Mouse (Mus musculus): ENCODE measurements around the gene Spam1.

Gene Spam1

DNA sequence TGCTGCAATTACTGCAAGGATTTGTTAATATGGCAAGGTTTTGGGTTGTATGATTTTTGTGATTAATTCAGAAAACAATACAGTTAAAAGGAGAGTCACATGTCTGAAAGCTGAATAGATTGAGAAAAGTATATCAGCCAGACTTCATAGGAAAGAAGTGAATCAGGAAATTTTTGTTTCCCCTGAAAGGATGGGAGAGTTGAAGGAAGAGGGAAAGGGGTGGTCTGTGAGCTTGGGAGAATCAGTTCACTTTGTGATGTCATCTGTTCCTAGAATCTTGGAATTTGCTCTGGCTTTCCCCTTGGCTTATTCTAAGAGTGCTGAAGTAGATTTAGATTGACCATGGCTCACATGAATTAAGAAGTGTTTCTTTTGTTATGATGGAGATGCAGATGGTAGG is at the start of gene Spam1:
Gene Spam1 (plus strand): TSS at position 301 of the 400 bp plus-strand sequence.
- no peak for DNase-seq

DNA sequence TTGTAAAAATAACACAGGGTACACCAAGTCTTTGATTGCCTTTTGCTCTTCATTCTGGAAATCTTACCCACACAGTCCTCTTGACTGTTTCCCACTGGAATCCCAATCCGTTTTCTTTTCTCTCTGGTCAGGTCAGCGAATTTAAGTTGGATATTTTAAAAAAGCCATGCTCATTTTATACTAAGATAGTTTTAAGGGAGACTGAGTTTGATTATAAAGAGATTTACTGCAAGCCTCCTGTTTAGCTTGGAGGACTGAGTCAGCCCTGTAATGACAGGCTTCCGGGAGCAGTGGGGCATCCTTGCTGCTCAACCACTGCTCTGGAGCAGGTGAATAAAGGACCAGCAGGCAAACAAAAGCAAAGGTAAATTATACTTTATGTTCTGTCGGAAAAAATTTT is 43.0 kb upstream of the Spam1 start, which contains the start of gene Hyal4:
Gene Hyal4 (plus strand): TSS at position 301 of the 400 bp plus-strand sequence.
- no peak for DNase-seq

DNA sequence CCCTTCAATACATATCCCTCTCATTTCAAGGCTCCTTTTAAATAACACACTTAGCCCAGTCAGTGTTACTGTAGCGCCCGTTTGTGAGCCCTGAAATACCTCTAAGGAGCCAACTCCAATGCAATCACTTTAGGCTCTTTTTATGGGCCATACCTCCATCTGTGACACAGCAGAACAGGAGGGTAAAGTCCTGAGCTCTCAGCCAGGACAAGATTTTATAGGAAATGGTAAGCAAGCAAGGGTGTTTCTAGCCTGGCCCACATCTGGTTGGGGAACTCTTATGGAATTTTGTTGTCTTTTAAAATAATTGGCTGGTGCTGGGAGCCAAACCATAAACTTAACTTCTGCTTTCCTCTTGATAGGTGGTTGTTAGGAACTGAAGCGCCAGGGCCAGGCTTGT is 31.7 kb upstream of the Spam1 start:
- no peak for DNase-seq

DNA sequence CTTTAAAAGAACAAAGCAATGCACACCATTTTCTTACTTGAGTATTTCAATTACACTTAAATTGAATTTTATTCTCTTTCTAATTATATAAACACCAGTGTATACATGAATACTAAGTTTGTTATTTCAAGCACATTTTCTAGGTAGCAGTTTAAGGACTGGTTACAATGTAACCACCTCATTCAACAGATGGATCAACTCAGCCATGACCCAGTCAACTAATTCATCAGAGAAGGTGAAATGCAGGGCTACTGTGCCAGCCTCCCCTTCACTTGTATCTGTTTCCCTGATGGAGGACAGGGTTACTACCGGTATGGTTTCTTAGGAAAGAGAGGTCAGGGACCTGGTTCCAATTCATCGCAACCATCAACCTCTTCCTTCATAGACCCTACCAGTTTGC is 24.7 kb upstream of the Spam1 start:
- no peak for DNase-seq

DNA sequence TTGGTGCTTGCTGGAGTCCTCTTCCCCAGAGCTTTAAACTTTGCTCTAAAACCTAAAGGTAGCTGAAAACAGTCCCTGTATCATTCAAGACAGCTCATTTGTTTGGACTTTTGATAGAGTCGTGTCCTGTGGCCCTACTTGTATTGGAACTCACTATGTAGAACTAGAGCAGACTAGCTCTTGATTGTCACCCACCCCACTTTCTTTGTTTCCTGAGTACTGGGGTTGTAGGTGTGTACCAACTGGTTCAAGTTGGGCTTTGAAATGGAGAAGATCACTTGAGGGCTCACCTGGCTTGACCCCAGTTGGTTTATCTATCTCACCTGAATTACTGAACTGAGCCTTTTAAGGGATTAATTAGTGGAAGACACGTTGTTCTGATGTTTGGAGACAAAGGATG is 11.8 kb upstream of the Spam1 start:
- DNase-seq, result no peak

DNA sequence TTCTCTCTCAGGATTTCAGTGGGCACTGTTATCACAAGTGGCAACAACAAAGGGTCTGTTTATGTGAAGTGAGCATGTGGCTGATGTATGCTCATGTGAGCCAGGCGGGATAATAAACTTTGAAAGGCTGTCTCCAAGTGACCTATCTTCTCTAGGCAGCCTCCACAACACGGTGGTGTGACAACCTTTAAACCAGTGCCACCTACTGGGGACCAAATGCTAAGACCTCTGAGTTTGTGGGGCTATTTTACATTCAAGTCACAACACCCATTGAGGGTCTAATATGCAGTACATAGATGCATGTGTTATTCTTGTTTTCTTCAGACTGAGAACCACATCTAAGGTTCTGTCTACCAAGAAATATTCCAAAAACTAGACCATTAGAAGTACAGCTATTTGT is 31.1 kb downstream of the Spam1 start:
- DNase-seq, result no peak
